Mouse (Mus musculus) spleen, postnatal 10 days (tissue): ENCODE data around the gene Cdkal1.

Experiments
- DNase-seq, 2 experiments: peaks; one replicate each; pipeline ENCODE4 v3.0.0; 2021 to 2022; ENCODE audit warnings: low spot score in 2 of 2

The Cdkal1 gene

DNA sequence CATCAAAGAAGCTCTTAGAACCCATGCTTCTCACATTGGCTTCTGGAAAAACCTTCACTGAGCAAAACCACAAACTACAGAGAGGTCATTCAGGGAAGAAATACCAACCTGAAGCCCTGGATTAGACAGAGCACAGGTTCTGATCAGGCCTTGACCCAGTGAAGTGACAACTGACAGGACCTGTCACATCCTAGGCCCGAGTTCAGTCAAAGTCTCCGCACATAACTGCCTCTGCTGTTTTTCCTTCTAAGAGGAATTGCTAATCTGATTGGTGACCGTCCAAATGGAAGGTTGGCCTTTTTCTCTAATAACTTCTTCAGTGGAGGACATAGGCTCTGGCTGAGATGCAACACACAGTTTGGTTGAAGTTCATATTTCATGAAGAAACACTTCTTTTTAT lies 662.8 kb downstream of the Cdkal1 start:
- DNase-seq: no peak

DNA sequence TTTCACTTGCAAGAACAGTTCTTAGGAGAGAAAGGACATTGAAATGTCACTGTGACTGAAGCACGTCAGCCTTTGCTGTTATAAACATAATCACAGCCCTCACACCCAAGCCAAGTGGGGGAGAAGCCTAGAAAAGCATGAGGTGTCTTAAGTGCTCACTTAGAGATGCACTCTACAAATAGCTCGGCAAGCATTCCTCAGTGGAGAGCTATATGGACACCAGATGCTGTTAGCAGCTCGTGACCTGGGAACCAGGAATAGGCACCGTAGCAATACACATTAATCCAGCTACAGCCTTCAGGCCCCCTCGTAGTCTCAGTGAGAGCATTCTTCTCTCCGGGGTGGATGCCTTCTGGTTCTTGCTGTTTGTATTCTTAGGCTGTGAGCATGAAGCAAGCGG lies 664.9 kb downstream of the Cdkal1 start:
- no peak for DNase-seq

DNA sequence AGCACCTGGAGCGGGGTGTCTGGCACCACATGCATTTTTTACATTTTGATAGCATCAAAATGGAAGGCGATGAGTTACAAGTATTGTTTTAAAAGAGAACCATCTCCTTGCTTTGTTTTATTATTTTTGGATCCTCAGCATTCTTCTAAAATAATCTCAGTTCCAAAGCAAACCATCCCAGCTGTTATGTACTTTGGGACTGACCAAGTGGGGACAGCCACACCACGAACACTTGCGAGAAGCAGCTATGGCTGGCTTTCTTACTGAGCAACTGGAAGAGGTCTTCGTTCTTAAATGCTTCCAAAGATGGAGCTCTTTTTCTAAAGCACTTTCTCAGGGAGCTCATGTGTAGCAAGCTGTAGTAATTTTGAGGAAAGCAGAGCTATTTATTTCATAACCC lies 668.7 kb downstream of the Cdkal1 start:
- DNase-seq: no peak

DNA sequence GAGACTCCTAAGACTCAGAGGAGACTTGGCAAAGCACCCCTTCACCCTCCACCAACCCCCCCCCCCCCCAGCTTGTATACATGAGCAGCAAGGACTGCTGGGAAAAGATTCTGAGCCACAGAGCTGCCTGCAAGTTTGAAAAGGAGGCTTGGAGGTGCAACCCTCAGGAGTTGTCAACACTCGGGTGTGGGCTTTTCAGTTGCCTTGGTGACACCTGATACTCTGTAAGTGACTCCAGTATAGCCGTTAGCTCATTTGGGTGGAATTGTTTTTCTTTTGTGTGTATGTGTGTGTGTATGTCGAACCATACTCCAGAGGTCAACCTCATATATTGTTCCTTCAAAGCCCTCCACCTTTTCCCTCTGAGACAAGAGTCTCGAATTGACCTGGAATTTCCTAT lies 669.9 kb downstream of the Cdkal1 start:
- no peak for DNase-seq

DNA sequence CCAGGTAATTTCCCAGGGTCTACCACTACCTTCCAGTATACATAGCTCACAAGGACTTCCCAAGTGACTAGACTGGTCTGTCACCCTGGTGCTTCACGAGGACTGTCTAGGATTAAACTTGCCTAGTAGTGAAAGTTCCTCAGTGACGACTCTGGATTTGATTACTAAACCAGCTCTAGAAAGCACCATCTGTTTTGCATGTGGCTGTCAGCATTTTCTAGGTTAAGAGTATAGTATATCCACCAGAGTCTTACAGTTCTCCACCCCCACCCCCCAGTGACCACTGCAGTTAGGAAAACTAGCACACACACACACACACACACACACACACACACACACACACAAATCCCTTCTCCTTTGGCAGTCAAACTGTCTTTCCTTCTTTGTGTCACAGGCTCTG lies 670.9 kb downstream of the Cdkal1 start:
- no peak for DNase-seq

DNA sequence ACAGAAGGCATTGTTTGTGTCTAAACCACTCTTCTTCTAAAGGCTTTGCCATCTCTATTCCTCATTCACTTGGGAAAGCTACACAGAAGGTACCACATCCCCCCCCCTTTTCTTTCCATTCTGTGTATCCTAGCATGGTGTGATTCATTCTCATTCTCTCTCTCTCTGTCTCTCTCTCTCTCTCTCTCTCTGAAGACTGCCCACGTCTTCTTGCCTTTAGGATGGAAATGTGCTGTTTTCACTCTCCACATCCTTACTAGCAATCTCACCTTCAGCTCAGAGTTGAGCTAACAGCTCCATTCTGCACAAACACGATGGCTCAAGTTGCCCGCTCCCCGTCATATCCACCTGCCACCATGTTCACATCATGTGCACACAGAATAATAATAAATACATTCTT lies 675.6 kb downstream of the Cdkal1 start:
- no peak for DNase-seq

DNA sequence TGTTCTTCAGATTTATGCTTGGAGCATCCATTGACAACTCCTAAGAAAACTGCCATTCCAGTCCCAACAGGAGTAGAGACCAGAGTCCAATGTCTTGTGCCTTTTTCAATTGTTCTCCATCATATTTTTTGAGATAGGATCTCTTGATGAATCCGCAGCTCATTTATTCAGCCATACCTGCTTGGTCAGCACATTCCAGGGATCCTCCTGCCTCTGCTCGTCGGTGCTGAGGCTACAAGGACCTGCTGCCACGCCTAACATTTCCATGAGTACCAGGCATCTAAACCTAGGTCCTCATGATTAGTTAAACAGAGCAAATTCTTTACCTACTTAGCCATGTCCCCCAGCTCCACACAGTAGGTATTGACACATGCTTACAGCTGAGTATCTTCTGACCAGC lies 676.2 kb downstream of the Cdkal1 start:
- no peak for DNase-seq

DNA sequence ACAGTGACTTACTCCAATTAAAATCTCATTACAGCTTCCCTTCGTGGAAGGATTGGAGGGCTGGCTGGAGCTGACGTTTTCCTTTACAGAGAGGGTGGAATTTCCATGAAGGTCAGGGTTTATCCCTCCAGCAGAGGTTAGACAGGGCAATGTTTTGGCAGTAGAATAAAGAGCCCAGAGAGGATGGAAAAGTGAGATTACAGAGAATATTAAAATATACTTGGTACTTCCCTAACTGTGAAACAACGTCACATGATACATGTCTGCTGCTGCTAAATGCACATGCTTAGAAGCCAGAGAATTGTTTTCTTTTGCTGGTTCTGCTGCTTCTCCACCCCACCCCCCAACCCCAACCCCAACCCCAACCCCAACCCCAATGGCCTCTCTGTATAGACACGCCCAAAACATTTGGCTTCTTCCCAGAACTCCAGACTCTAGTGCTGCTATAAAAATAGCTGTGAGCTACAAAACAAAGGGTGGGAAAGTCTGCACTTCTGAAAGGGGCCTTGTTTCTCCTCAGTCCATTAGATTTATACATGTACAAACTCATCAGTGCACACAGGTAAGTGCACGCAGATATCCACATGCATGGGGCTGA lies 677.5 kb downstream of the Cdkal1 start:
- no peak for DNase-seq

DNA sequence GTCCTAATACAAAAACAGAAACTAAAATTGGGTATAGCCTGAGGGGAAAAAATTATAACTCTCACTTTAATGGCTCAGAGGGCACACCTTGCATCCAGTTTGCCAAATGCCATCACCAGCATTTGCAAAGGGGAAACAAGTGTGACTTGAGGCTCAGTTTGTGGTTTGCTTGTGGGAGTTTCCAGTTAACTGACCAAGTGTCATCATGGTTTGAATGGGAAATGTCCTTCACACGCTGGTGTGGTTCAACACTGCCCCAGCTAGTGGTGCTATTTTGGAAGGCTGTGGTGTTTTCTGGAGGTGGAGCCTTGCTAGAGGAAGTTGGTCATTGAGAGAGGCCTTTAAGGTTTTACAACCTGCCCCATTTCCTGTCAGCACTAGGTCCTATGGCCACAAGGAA lies 686.1 kb downstream of the Cdkal1 start:
- no peak for DNase-seq

DNA sequence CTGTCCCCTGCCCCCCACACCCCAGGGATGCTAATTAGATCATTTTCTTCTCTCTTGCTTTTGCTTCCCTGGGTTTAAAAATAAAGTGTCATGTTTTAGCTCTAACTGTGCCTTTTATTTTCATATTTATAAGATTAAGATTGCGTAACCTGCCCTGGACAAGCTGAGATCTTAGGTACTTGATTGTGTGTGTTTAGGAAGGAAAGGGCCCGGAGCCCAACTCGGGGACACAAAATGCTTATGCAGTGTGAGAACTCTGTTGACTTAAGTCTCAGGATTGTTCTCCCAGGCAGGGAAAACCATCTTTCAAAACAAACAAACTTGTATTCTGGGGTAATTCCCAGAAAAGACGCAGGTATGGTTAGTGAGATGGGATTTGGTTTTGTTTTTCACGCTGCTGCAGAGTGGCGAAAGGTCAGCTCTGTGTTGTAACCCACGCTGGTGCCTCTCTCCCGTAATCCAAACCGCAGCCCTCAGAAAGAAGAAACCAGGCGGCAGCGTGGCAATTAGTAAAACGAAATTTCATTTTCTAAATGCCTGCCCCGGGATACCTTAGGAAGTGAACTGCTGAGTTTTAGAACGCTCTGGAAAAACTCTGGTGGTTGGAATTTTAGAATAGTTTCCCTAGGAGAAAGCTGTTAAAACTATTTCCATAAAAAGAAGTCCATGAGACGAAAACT lies 690.5 kb downstream of the Cdkal1 start:
- no peak for DNase-seq

DNA sequence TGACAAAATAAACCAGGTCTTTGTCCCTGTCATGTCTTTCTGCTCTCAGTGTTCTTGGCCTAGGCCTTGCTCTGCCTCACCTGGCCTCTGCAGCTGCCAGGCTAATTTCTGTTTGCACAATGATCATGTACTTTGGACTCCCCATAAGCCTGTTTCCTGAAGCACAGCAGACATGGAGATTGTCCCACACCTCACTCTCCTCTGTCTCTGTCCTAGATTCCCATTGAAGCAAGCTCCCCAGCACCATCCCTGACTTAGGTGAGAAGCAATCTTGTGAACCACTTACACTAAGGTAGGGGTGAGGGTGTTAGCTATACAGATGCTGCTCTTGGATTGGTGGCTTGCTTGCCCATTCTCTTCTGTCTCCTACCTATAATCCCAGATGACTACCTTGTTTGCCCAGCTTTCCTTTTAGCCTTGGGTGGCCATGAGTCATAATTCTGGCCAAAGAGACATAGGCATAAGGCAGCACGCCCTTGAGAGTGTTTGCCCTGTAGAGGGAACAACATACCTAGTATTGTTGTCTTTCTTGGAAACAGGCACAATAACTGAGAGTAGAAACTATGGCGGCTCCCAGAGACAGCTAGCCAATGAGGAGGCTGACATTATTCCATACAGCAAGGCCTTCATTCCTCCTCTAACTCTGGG lies 692.5 kb downstream of the Cdkal1 start:
- no peak for DNase-seq

DNA sequence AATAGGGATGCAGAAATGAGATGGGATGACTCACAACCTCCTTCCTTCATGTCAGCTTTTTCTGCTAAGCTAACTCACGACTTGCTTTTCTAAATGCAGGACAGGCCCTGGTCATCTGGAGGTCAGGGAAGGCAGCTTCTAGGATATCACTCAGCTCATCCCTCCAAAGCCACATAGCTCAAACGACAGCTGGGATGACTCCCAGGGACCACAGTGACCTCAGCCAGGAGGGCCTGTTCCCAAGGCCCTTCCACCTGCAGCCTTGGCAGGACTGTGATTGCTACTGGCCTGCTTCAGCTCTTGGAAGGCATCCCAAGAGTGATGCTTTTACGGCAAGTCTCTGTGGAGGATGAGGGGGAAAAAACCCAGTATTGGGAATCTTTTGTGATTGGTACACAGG lies 693.0 kb downstream of the Cdkal1 start:
- DNase-seq: no peak

DNA sequence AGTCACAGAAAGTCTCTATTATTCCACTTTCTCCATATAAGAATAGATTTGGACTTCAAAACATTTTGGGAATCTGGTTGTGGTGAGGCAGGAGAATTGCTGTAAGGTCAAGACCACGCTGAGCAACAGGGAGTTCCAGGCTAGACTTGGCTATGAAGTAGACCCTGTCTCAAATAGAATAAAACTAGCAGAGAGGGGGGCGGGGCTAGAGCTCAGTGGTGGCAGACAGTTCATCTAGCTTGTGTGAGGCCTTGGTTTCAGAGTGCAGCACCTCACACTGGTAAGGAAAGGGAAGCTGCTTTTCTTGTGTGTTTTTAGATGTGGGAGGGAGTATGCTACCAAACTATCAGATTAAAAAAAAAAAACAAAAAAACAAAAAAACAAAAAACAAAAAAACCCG lies 694.0 kb downstream of the Cdkal1 start:
- no peak for DNase-seq

DNA sequence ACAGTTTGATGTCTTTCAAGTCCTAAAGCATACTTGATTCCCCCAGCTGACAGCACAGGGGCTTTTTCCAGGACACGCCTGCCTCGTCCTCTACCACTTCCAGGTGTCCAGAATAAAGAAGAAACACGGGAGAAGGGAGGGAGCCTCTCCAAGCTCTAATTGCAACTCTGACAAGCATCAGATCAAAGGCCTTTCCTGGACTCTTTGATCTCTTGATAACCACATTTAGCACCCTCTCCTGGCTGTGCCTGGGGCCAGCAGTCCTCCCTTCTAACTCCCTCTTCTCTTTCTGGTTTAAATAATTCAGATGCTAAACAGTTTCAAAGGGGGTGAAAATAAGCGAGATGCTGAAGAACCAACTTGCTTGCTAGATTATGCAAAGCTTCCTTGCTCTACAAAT lies 698.8 kb downstream of the Cdkal1 start:
- DNase-seq: no peak

DNA sequence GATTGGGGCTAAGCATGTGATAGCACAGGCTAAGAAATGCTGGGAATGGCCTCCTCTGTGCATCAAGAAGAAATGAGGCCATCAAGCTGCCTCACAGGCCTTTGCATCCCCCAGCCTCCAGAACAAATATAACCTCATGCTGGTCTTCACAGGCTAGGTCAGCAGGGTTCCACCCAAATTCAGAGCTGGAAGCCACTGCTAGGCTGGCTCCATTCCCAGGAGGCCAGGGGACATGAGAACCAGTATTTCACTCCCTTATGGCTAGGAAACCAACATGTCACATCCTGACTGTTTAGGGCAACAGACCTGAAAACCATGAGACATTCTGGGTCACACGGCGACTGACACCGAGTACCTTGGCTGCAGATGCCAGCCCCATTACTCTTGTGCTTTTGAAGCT lies 700.2 kb downstream of the Cdkal1 start:
- DNase-seq: no peak

DNA sequence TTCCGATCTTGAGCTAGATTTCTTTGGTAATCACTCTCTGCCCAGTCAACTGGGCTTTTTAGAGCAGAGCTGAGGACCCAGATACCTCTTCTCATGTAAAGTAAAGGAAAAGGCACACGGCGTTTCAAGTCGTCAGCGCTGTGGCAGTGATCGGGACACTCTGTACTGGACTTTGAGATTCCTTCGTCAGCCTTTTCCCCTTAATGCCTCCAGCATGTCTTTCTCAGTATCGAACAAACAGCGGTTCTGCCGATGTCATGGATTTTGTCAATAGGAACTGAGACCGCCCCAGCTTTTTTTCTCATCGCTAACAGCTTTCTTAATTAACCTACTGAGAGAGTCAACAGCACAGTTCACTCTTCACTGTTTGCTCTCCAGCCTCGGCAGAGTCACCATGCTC lies 705.4 kb downstream of the Cdkal1 start:
- no peak for DNase-seq

DNA sequence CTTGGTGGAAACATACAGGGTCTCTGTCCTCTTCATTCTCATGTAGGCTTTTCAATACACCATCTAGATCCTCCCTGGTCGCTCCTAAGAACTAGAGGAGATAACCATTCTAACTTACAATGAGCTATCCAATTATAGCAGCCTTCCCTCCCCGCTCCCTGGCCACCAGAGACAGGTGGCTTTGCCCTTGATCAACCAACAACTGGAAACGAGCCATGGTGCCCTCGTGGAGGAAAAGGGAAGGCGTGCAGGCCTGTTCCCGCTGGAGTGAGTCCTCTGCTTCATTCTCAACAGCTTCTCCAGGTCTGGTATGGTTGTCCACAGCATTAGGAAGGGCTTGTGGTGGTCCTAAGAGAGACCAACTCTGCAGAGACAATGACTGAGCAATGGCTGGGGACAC lies 706.1 kb downstream of the Cdkal1 start:
- no peak for DNase-seq

DNA sequence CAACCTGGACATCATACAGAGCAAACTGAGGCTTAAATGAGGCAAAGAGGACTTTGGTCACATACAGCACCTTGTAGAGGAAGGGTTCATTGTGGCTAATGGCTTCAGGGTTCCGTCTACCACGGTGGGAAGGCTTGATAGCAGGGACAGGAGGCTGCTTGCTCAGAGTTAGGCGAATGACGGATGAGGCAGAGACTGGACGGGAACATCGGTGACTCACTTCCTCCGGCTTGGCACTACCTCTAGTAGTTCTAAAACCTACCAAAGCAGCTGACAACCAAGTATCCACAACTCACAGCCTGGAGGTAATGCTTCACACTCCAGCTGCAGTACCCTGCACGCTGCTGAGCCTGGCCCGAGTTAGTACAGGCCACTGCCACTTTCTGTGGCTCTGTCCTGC lies 706.9 kb downstream of the Cdkal1 start:
- no peak for DNase-seq
